ENCODE assay signal across 34 mouse cellular contexts in genomic region chr5:76149436-76149835, GRCm38 (mm10).
"Had no signal": no experiment of that assay in that cellular context is flagged by ENCODE, and none has a peak within 500 bp of the region (broad histone marks: within the 10 kb centered on the region; RNA-seq: fewer than 3 reads in every experiment).

No protein-coding gene starts in this region.

- DNase-seq: heart, postnatal 10 days; heart, postnatal 14 days; heart, postnatal 36 days; heart, postnatal 4 days; kidney, adult 11 months; kidney, adult 18-20 months; kidney, adult 2 months; kidney, adult 8-10 months; kidney, adult 9 months; kidney, postnatal 10 days; kidney, postnatal 14 days; kidney, postnatal 25 days; kidney, postnatal 36 days; kidney, postnatal 4 days; layer of hippocampus, adult 9-11 months; layer of hippocampus, postnatal 36 days had no signal

- H3K4me2 ChIP-seq: heart, embryonic 11.5 days; heart, embryonic 13.5 days; heart, embryonic 15.5 days; hindbrain, embryonic 12.5 days; hindbrain, embryonic 13.5 days; hindbrain, embryonic 14.5 days; hindbrain, embryonic 15.5 days; intestine, embryonic 15.5 days; kidney, embryonic 15.5 days had no signal

- ATAC-seq: hindbrain, embryonic 16.5 days; hindbrain, postnatal 0 days; inflammation-experienced regulatory T-cells, adult 6 months; intestine, embryonic 15.5 days; intestine, embryonic 16.5 days; intestine, postnatal 0 days had no signal

- H3K4me3 ChIP-seq: heart, embryonic 13.5 days; heart, embryonic 15.5 days; hindbrain, embryonic 10.5 days; hindbrain, embryonic 12.5 days; hindbrain, embryonic 13.5 days; hindbrain, embryonic 15.5 days; intestine, embryonic 15.5 days; kidney, embryonic 15.5 days; layer of hippocampus, adult 2 months; left cerebral cortex, adult 2 months had no signal

- H3K9ac ChIP-seq: heart, embryonic 13.5 days; heart, embryonic 15.5 days; hindbrain, embryonic 12.5 days; hindbrain, embryonic 13.5 days; hindbrain, embryonic 14.5 days; hindbrain, embryonic 15.5 days; intestine, embryonic 15.5 days; kidney, embryonic 15.5 days had no signal

- H3K4me1 ChIP-seq: hindbrain, embryonic 10.5 days; hindbrain, embryonic 12.5 days; hindbrain, embryonic 13.5 days; hindbrain, embryonic 15.5 days; kidney, embryonic 15.5 days had no signal

- H3K27ac ChIP-seq: heart, embryonic 13.5 days; heart, embryonic 15.5 days; hindbrain, embryonic 10.5 days; hindbrain, embryonic 12.5 days; hindbrain, embryonic 13.5 days; hindbrain, embryonic 14.5 days; hindbrain, embryonic 15.5 days; hindbrain, postnatal 0 days; intestine, embryonic 15.5 days; kidney, embryonic 15.5 days; kidney, postnatal 0 days; layer of hippocampus, adult 2 months; left cerebral cortex, adult 2 months had no signal

- H3K27me3 ChIP-seq: heart, embryonic 13.5 days; heart, embryonic 15.5 days; hindbrain, embryonic 12.5 days; hindbrain, embryonic 13.5 days; hindbrain, embryonic 15.5 days; intestine, embryonic 15.5 days; kidney, embryonic 15.5 days had no signal

- H3K9me3 ChIP-seq: heart, embryonic 13.5 days; heart, embryonic 15.5 days; hindbrain, embryonic 12.5 days; hindbrain, embryonic 13.5 days; hindbrain, embryonic 15.5 days; intestine, embryonic 15.5 days; kidney, embryonic 15.5 days had no signal
